Mouse (Mus musculus): ENCODE results near the gene Gstm1. TPM values are rescaled to one million over a fixed set of nuclear protein-coding genes. Genes with fewer than 3 reads are reported as not detected.

The Gstm1 gene
- polyA plus RNA-seq, 1 experiment, result 1,515 TPM

- peak overlapping the region; percentile 21; the same call in 1 of the 2 replicates for H3K27ac ChIP-seq (ENCODE audit: insufficient read depth, low read depth, low read length)
- 57% methylated on average over 2 of the region's 2 CpGs for WGBS
Measured at GRCm38 (mm10) chr3:108014974-108015346, 2.8 kb downstream of the Gstm1 start.

GRCm38 (mm10) chr3:108014098-108014973 lies 3.4 kb downstream of the Gstm1 start:
- TF ChIP-seq CTCF (conservative IDR thresholded peaks at IDR 0.05; ENCODE audit: insufficient read depth, insufficient read length, low read depth, low read length) (no peak), POLR2A (IDR thresholded peaks at IDR 0.05; ENCODE audit: low read depth, low read length) (no peak)
- Histone ChIP-seq H3K4me3 (ENCODE audit: insufficient read depth, low read depth, low read length) (no peak overlapping the region), H3K36me3 (ENCODE audit: control insufficient read depth, insufficient read depth, low read length) (no peaks in the 10 kb centered on the region), H3K27ac (ENCODE audit: insufficient read depth, low read depth, low read length) (peak overlapping the region; percentile 59), H3K4me1 (ENCODE audit: control insufficient read depth, insufficient read depth, low read length) (peaks cover 35% of the 10 kb centered on the region), H3K27me3 (replicated peaks; ENCODE audit: control insufficient read depth, insufficient read depth, low read length) (no peaks in the 10 kb centered on the region)
- WGBS, result 58% methylated on average over 8 of the region's 8 CpGs
- no peak for DNase-seq

More at GRCm38 (mm10) chr3:108014974-108015346, 2.8 kb downstream of the Gstm1 start:
- Histone ChIP-seq H3K27me3 (replicated peaks; ENCODE audit: control insufficient read depth, insufficient read depth, low read length) (no peaks in the 10 kb centered on the region), H3K36me3 (ENCODE audit: control insufficient read depth, insufficient read depth, low read length) (no peaks in the 10 kb centered on the region), H3K4me1 (ENCODE audit: control insufficient read depth, insufficient read depth, low read length) (peaks cover 35% of the 10 kb centered on the region), H3K4me3 (ENCODE audit: insufficient read depth, low read depth, low read length) (no peak overlapping the region)
- DNase-seq, result peak; percentile 85
- no peak for TF ChIP-seq POLR2A (IDR thresholded peaks at IDR 0.05; ENCODE audit: low read depth, low read length)
- TF ChIP-seq CTCF (conservative IDR thresholded peaks at IDR 0.05; ENCODE audit: insufficient read depth, insufficient read length, low read depth, low read length), result no peak

GRCm38 (mm10) chr3:108013331-108013871 lies 4.4 kb downstream of the Gstm1 start:
- no peak overlapping the region for H3K4me3 ChIP-seq (ENCODE audit: insufficient read depth, low read depth, low read length)
- H3K27ac ChIP-seq (ENCODE audit: insufficient read depth, low read depth, low read length), result peak overlapping the region; percentile 59
- WGBS, result 37% methylated on average over 4 of the region's 4 CpGs
- no peaks in the 10 kb centered on the region for H3K36me3 ChIP-seq (ENCODE audit: control insufficient read depth, insufficient read depth, low read length)
- peak; percentile 89 for DNase-seq
- peaks cover 33% of the 10 kb centered on the region for H3K4me1 ChIP-seq (ENCODE audit: control insufficient read depth, insufficient read depth, low read length)
- TF ChIP-seq CTCF (conservative IDR thresholded peaks at IDR 0.05; ENCODE audit: insufficient read depth, insufficient read length, low read depth, low read length) (no peak), POLR2A (IDR thresholded peaks at IDR 0.05; ENCODE audit: low read depth, low read length) (no peak)
- no peaks in the 10 kb centered on the region for H3K27me3 ChIP-seq (replicated peaks; ENCODE audit: control insufficient read depth, insufficient read depth, low read length)

- H3K27ac ChIP-seq (ENCODE audit: insufficient read depth, low read depth, low read length), result no peak overlapping the region
- DNase-seq, result no peak
- H3K36me3 ChIP-seq (ENCODE audit: control insufficient read depth, insufficient read depth, low read length), result no peaks in the 10 kb centered on the region
- no peak overlapping the region for H3K4me3 ChIP-seq (ENCODE audit: insufficient read depth, low read depth, low read length)
- TF ChIP-seq POLR2A (IDR thresholded peaks at IDR 0.05; ENCODE audit: low read depth, low read length), result no peak
- TF ChIP-seq CTCF (conservative IDR thresholded peaks at IDR 0.05; ENCODE audit: insufficient read depth, insufficient read length, low read depth, low read length), result no peak
- peaks cover 29% of the 10 kb centered on the region for H3K4me1 ChIP-seq (ENCODE audit: control insufficient read depth, insufficient read depth, low read length)
- H3K27me3 ChIP-seq (replicated peaks; ENCODE audit: control insufficient read depth, insufficient read depth, low read length), result no peaks in the 10 kb centered on the region
- 65% methylated on average over 3 of the region's 3 CpGs for WGBS
Measured at GRCm38 (mm10) chr3:108011558-108011957, 6.2 kb downstream of the Gstm1 start.

- WGBS, result 73% methylated on average over 2 of the region's 2 CpGs
- no peak for DNase-seq
- H3K27ac ChIP-seq (ENCODE audit: insufficient read depth, low read depth, low read length), result no peak overlapping the region
- H3K36me3 ChIP-seq (ENCODE audit: control insufficient read depth, insufficient read depth, low read length), result no peaks in the 10 kb centered on the region
- H3K27me3 ChIP-seq (replicated peaks; ENCODE audit: control insufficient read depth, insufficient read depth, low read length), result no peaks in the 10 kb centered on the region
- no peak overlapping the region for H3K4me3 ChIP-seq (ENCODE audit: insufficient read depth, low read depth, low read length)
- peaks cover 20% of the 10 kb centered on the region for H3K4me1 ChIP-seq (ENCODE audit: control insufficient read depth, insufficient read depth, low read length)
- TF ChIP-seq CTCF (conservative IDR thresholded peaks at IDR 0.05; ENCODE audit: insufficient read depth, insufficient read length, low read depth, low read length) (no peak), POLR2A (IDR thresholded peaks at IDR 0.05; ENCODE audit: low read depth, low read length) (no peak)
Measured at GRCm38 (mm10) chr3:108010286-108010685, 7.5 kb downstream of the Gstm1 start.

GRCm38 (mm10) chr3:108002021-108002420 lies 15.8 kb downstream of the Gstm1 start:
- no peak overlapping the region for H3K27ac ChIP-seq (ENCODE audit: insufficient read depth, low read depth, low read length)
- H3K27me3 ChIP-seq (replicated peaks; ENCODE audit: control insufficient read depth, insufficient read depth, low read length), result no peaks in the 10 kb centered on the region
- TF ChIP-seq CTCF (conservative IDR thresholded peaks at IDR 0.05; ENCODE audit: insufficient read depth, insufficient read length, low read depth, low read length) (no peak), POLR2A (IDR thresholded peaks at IDR 0.05; ENCODE audit: low read depth, low read length) (no peak)
- peak; percentile 65 for DNase-seq
- no peak overlapping the region for H3K4me3 ChIP-seq (ENCODE audit: insufficient read depth, low read depth, low read length)
- 58% methylated on average over 8 of the region's 8 CpGs for WGBS
- H3K4me1 ChIP-seq (ENCODE audit: control insufficient read depth, insufficient read depth, low read length), result no peaks in the 10 kb centered on the region
- no peaks in the 10 kb centered on the region for H3K36me3 ChIP-seq (ENCODE audit: control insufficient read depth, insufficient read depth, low read length)

- no peaks in the 10 kb centered on the region for H3K4me1 ChIP-seq (ENCODE audit: control insufficient read depth, insufficient read depth, low read length)
- TF ChIP-seq CTCF (conservative IDR thresholded peaks at IDR 0.05; ENCODE audit: insufficient read depth, insufficient read length, low read depth, low read length) (no peak), POLR2A (IDR thresholded peaks at IDR 0.05; ENCODE audit: low read depth, low read length) (no peak)
- H3K27me3 ChIP-seq (replicated peaks; ENCODE audit: control insufficient read depth, insufficient read depth, low read length), result no peaks in the 10 kb centered on the region
- WGBS, result 95% methylated on average over 3 of the region's 3 CpGs
- no peaks in the 10 kb centered on the region for H3K36me3 ChIP-seq (ENCODE audit: control insufficient read depth, insufficient read depth, low read length)
- H3K4me3 ChIP-seq (ENCODE audit: insufficient read depth, low read depth, low read length), result no peak overlapping the region
- no peak for DNase-seq
- no peak overlapping the region for H3K27ac ChIP-seq (ENCODE audit: insufficient read depth, low read depth, low read length)
Measured at GRCm38 (mm10) chr3:107999491-107999890, 18.3 kb downstream of the Gstm1 start.

All from kidney, adult 2 months (tissue).